Mouse (Mus musculus): ENCODE data around the gene Gm21677.
"Not testable (repeated sequence)": the region's sequence is repeated elsewhere in the genome, so short reads cannot be mapped to it uniquely, and the experiment has no call there.

Gene Gm21677

GRCm38 (mm10) chrY:3306349-3306748 lies at the start of gene Gm21677:
Gene Gm21677, minus strand, starts transcription at chrY:3306449.
- DNase-seq (ENCODE audit: low spot score), result not testable (repeated sequence)

GRCm38 (mm10) chrY:3345229-3345628 lies 39.0 kb upstream of the Gm21677 start, which contains the start of gene Gm21693:
Gene Gm21693, minus strand, starts transcription at chrY:3345329.
- DNase-seq (ENCODE audit: low spot score), result not testable (repeated sequence)

GRCm38 (mm10) chrY:3340661-3341060 lies 34.4 kb upstream of the Gm21677 start:
- not testable (repeated sequence) for DNase-seq (ENCODE audit: low spot score)
